Mouse (Mus musculus) limb, embryonic 11.5 days (tissue): ENCODE data around the gene Pigc. TPM values are rescaled to one million over a fixed set of nuclear protein-coding genes. Genes with fewer than 3 reads are reported as not detected.
A peak's percentile ranks its signal among the peaks of the same experiment; 100 is the strongest.

Experiments used
- ATAC-seq: fragments of 200-750 bp; cut with Nextera tagmentation; 2 replicates; pipeline ENCODE4 v1.8.0; 2017; ENCODE audit warnings: low read depth; ENCODE audit not compliant: insufficient number of reproducible peaks, low FRiP score, low TSS enrichment
- DNase-seq: peaks from one replicate; pipeline ENCODE4 v3.0.0-alpha.2; 2015; ENCODE audit warnings: low spot score
- H3K27ac ChIP-seq: fragments of 300-500 bp; sonication (generic); replicated peaks from 2 replicates; pipeline ENCODE4 v1.5.1; 2014; ENCODE audit warnings: low read depth, mild to moderate bottlenecking, low read length
- H3K27me3 ChIP-seq: fragments of 300-500 bp; sonication (generic); 2 replicates; pipeline ENCODE4 v1.6.1; 2014; ENCODE audit warnings: mild to moderate bottlenecking, low read length, mixed read lengths; ENCODE audit not compliant: control insufficient read depth, insufficient read depth
- H3K36me3 ChIP-seq: fragments of 300-500 bp; sonication (generic); 2 replicates; pipeline ENCODE4 v1.6.1; 2014; ENCODE audit warnings: mild to moderate bottlenecking, low read length, moderate library complexity, mixed read lengths; ENCODE audit not compliant: control insufficient read depth, insufficient read depth
- H3K4me1 ChIP-seq: fragments of 300-500 bp; sonication (generic); 2 replicates; pipeline ENCODE4 v1.6.1; 2014; ENCODE audit warnings: low read length, mixed read lengths; ENCODE audit not compliant: control insufficient read depth, insufficient read depth
- H3K4me2 ChIP-seq: fragments of 300-500 bp; sonication (generic); 2 replicates; pipeline ENCODE4 v1.6.1; 2014; ENCODE audit warnings: low read depth, mild to moderate bottlenecking, moderate library complexity; ENCODE audit not compliant: severe bottlenecking
- H3K4me3 ChIP-seq: fragments of 300-500 bp; sonication (generic); 2 replicates; pipeline ENCODE4 v1.5.1; 2014; ENCODE audit warnings: low read depth, low read length
- H3K9ac ChIP-seq: fragments of 300-500 bp; sonication (generic); 2 replicates; pipeline ENCODE4 v1.6.1; 2014; ENCODE audit warnings: mild to moderate bottlenecking, low read length
- H3K9me3 ChIP-seq: fragments of 300-500 bp; sonication (generic); 2 replicates; pipeline ENCODE4 v1.6.1; 2016; ENCODE audit warnings: low read length; ENCODE audit not compliant: control insufficient read depth
- WGBS: fragments of 180-500 bp; shearing (Covaris S2); extraction: QIAGEN DNeasy Blood & Tissue Kit; methylation state at CpG from one replicate; pipeline ENCODE4 v1.1.7; 2014; 5-methylcytosine and 5-hydroxymethylcytosine counted together
- polyA plus RNA-seq: library from polyadenylated mRNA; unstranded; fragments of >200 nt; fragmentation: Nextera tagmentation; extraction: Ambion mirVana; gene quantifications from 2 replicates; pipeline ENCODE4 v1.2.1, GENCODE M21; 2014

The Pigc gene
- polyA plus RNA-seq, 1 experiment from 2014 or later = 49.8 TPM

GRCm38 (mm10) chr1:162020303-162020731 lies 51.3 kb downstream of the Pigc start:
- Histone ChIP-seq H3K4me2 (no peak overlapping the region), H3K27ac (peak overlapping the region; percentile 100), H3K36me3 (no peaks in the 10 kb centered on the region), H3K27me3 (no peaks in the 10 kb centered on the region), H3K9ac (0 out of 2 replicates have a peak overlapping the region, but pooled peaks have one; percentile 7), H3K9me3 (no peaks in the 10 kb centered on the region), H3K4me3 (no peak overlapping the region), H3K4me1 (peaks cover 68% of the 10 kb centered on the region)
- peak; percentile 80 for DNase-seq
- ATAC-seq = peak; percentile 71
- WGBS = 21% methylated on average over 7 of the region's 7 CpGs

GRCm38 (mm10) chr1:162020766-162021165 lies 51.8 kb downstream of the Pigc start:
- no peak overlapping the region for H3K9ac ChIP-seq
- ATAC-seq (peak; percentile 45; the same call in 1 of the 2 replicates), DNase-seq (peak; percentile 31)
- peak overlapping the region; percentile 100 for H3K27ac ChIP-seq
- no peaks in the 10 kb centered on the region for H3K27me3 ChIP-seq
- peaks cover 66% of the 10 kb centered on the region for H3K4me1 ChIP-seq
- no peak overlapping the region for H3K4me2 ChIP-seq
- H3K36me3 ChIP-seq = no peaks in the 10 kb centered on the region
- no peak overlapping the region for H3K4me3 ChIP-seq
- no peaks in the 10 kb centered on the region for H3K9me3 ChIP-seq
- 15% methylated on average over 4 of the region's 4 CpGs for WGBS

Other genes with a start within 250 kb of the Pigc start
- not detected in 2 replicates for gene Fasl, start 180.7 kb upstream of the Pigc start, polyA plus RNA-seq
- 32.3 and 42.3 TPM in 2 replicates for gene Suco, start 92.5 kb upstream of the Pigc start, polyA plus RNA-seq
- gene 4930558K02Rik, start 10.4 kb downstream of the Pigc start, polyA plus RNA-seq = not detected in 2 replicates